Mouse (Mus musculus) lung, embryonic 16.5 days (tissue): ENCODE data around the gene Iffo1. TPM values are rescaled to one million over a fixed set of nuclear protein-coding genes. Genes with fewer than 3 reads are reported as not detected.
"Not testable (repeated sequence)": the region's sequence is repeated elsewhere in the genome, so short reads cannot be mapped to it uniquely, and the experiment has no call there.

Source experiments
- ATAC-seq: fragments of 200-750 bp; cut with Nextera tagmentation; 2 replicates; pipeline ENCODE4 v1.8.0; 2017; ENCODE audit warnings: low read depth, mild to moderate bottlenecking, moderate library complexity
- H3K27ac ChIP-seq: fragments of 300-500 bp; sonication (generic); 2 replicates; pipeline ENCODE4 v1.5.1; 2014; ENCODE audit warnings: mild to moderate bottlenecking, control low read depth, low read length
- H3K27me3 ChIP-seq: fragments of 300-500 bp; sonication (generic); 2 replicates; pipeline ENCODE4 v1.6.1; 2014; ENCODE audit warnings: low read depth, low read length, mixed read lengths; ENCODE audit not compliant: control insufficient read depth, insufficient read depth
- H3K36me3 ChIP-seq: fragments of 300-500 bp; sonication (generic); 2 replicates; pipeline ENCODE4 v1.6.1; 2014; ENCODE audit warnings: low read length; ENCODE audit not compliant: control insufficient read depth, insufficient read depth
- H3K4me1 ChIP-seq: fragments of 300-500 bp; sonication (generic); replicated peaks from 2 replicates; pipeline ENCODE4 v1.6.1; 2014; ENCODE audit warnings: low read length, mixed read lengths; ENCODE audit not compliant: control insufficient read depth, insufficient read depth
- H3K4me2 ChIP-seq: fragments of 300-500 bp; sonication (generic); 2 replicates; pipeline ENCODE4 v1.6.1; 2014; ENCODE audit warnings: low read depth, low read length, control low read depth
- H3K4me3 ChIP-seq: fragments of 300-500 bp; sonication (generic); 2 replicates; pipeline ENCODE4 v1.5.1; 2014; ENCODE audit warnings: mild to moderate bottlenecking, low read length, control low read depth
- H3K9ac ChIP-seq: fragments of 300-500 bp; sonication (generic); 2 replicates; pipeline ENCODE4 v1.6.1; 2014; ENCODE audit warnings: low read length, control low read depth
- H3K9me3 ChIP-seq: fragments of 300-500 bp; sonication (generic); 2 replicates; pipeline ENCODE4 v1.6.1; 2016; ENCODE audit warnings: low read length; ENCODE audit not compliant: control insufficient read depth
- WGBS: fragments of 180-500 bp; shearing (Covaris S2); extraction: QIAGEN DNeasy Blood & Tissue Kit; methylation state at CpG from one replicate; pipeline ENCODE4 v1.1.7; 2014; 5-methylcytosine and 5-hydroxymethylcytosine counted together
- polyA plus RNA-seq: library from polyadenylated mRNA; unstranded; fragments of >200 nt; fragmentation: Nextera tagmentation; extraction: Ambion mirVana; gene quantifications from 2 replicates; pipeline ENCODE4 v1.2.1, GENCODE M21; 2015

Gene Iffo1
- polyA plus RNA-seq, 1 experiment from 2014 or later: 5.5 TPM

GRCm38 (mm10) chr6:125156491-125156890 is 11.4 kb downstream of the Iffo1 start:
- H3K27ac ChIP-seq: no peak overlapping the region
- H3K27me3 ChIP-seq: no peaks in the 10 kb centered on the region
- no peak overlapping the region for H3K9ac ChIP-seq
- no peak overlapping the region for H3K4me3 ChIP-seq
- 81% methylated on average over 3 of the region's 3 CpGs for WGBS
- no peaks in the 10 kb centered on the region for H3K9me3 ChIP-seq
- peaks cover 23% of the 10 kb centered on the region for H3K36me3 ChIP-seq
- H3K4me2 ChIP-seq: no peak overlapping the region
- no peak for ATAC-seq
- H3K4me1 ChIP-seq: 0 out of 2 replicates have a peak, but pooled peaks cover 2% of the 10 kb centered on the region

GRCm38 (mm10) chr6:125156903-125157614 is 12.0 kb downstream of the Iffo1 start:
- Histone ChIP-seq H3K4me3 (no peak overlapping the region), H3K4me1 (0 out of 2 replicates have a peak, but pooled peaks cover 3% of the 10 kb centered on the region), H3K27me3 (no peaks in the 10 kb centered on the region), H3K9ac (no peak overlapping the region), H3K36me3 (peaks cover 25% of the 10 kb centered on the region), H3K4me2 (no peak overlapping the region), H3K9me3 (no peaks in the 10 kb centered on the region), H3K27ac (no peak overlapping the region)
- no peak for ATAC-seq
- WGBS: 53% methylated on average over 7 of the region's 7 CpGs

GRCm38 (mm10) chr6:125158944-125159492 is 14.0 kb downstream of the Iffo1 start:
- no peaks in the 10 kb centered on the region for H3K27me3 ChIP-seq
- no peak overlapping the region for H3K27ac ChIP-seq
- no peak overlapping the region for H3K9ac ChIP-seq
- no peak for ATAC-seq
- no peak overlapping the region for H3K4me2 ChIP-seq
- H3K9me3 ChIP-seq: no peaks in the 10 kb centered on the region
- no peak overlapping the region for H3K4me3 ChIP-seq
- H3K4me1 ChIP-seq: peaks cover 11% of the 10 kb centered on the region
- H3K36me3 ChIP-seq: peaks cover 25% of the 10 kb centered on the region
- 79% methylated on average over 15 of the region's 15 CpGs for WGBS

- Histone ChIP-seq H3K9ac (no peak overlapping the region; the same call in 1 of the 2 replicates), H3K4me1 (peaks cover 16% of the 10 kb centered on the region), H3K9me3 (no peaks in the 10 kb centered on the region), H3K4me3 (no peak overlapping the region), H3K4me2 (no peak overlapping the region), H3K27ac (peak overlapping the region; percentile 33; the same call in 1 of the 2 replicates), H3K27me3 (no peaks in the 10 kb centered on the region), H3K36me3 (peaks cover 25% of the 10 kb centered on the region)
- no peak for ATAC-seq
- WGBS: 81% methylated on average over 7 of the region's 7 CpGs
Measured at GRCm38 (mm10) chr6:125159773-125160557, 14.9 kb downstream of the Iffo1 start.

- peaks cover 25% of the 10 kb centered on the region for H3K36me3 ChIP-seq
- no peak overlapping the region for H3K4me2 ChIP-seq
- no peak overlapping the region for H3K4me3 ChIP-seq
- H3K4me1 ChIP-seq: peaks cover 16% of the 10 kb centered on the region
- no peaks in the 10 kb centered on the region for H3K9me3 ChIP-seq
- ATAC-seq: no peak
- peak overlapping the region; percentile 33; the same call in 1 of the 2 replicates for H3K27ac ChIP-seq
- no peaks in the 10 kb centered on the region for H3K27me3 ChIP-seq
- H3K9ac ChIP-seq: no peak overlapping the region; the same call in 1 of the 2 replicates
- WGBS: 51% methylated on average over 10 of the region's 10 CpGs
Measured at GRCm38 (mm10) chr6:125160558-125160853, 15.5 kb downstream of the Iffo1 start.

- H3K36me3 ChIP-seq: peaks cover 25% of the 10 kb centered on the region
Measured at GRCm38 (mm10) chr6:125160854-125161760, 16.1 kb downstream of the Iffo1 start.

GRCm38 (mm10) chr6:125161971-125162370 is 16.9 kb downstream of the Iffo1 start:
- not testable (repeated sequence) for H3K4me3 ChIP-seq
- peaks cover 25% of the 10 kb centered on the region for H3K4me1 ChIP-seq

More at GRCm38 (mm10) chr6:125160854-125161760, 16.1 kb downstream of the Iffo1 start:
- H3K4me3 ChIP-seq: no peak overlapping the region
- no peak for ATAC-seq
- H3K9me3 ChIP-seq: no peaks in the 10 kb centered on the region
- no peak overlapping the region for H3K4me2 ChIP-seq
- 22% methylated on average over 22 of the region's 22 CpGs for WGBS
- H3K27me3 ChIP-seq: no peaks in the 10 kb centered on the region
- peaks cover 17% of the 10 kb centered on the region for H3K4me1 ChIP-seq
- H3K9ac ChIP-seq: no peak overlapping the region
- peak overlapping the region; percentile 33 for H3K27ac ChIP-seq

GRCm38 (mm10) chr6:125162615-125163305 is 17.7 kb downstream of the Iffo1 start:
- Histone ChIP-seq H3K36me3 (peaks cover 26% of the 10 kb centered on the region), H3K4me1 (peaks cover 33% of the 10 kb centered on the region)
- H3K4me3 ChIP-seq, H3K9ac ChIP-seq, H3K27me3 ChIP-seq, ATAC-seq, H3K9me3 ChIP-seq, H3K27ac ChIP-seq, H3K4me2 ChIP-seq: not testable (repeated sequence)
- 68% methylated on average over 9 of the region's 16 CpGs for WGBS

More at GRCm38 (mm10) chr6:125161971-125162370, 16.9 kb downstream of the Iffo1 start:
- H3K27me3 ChIP-seq, H3K9ac ChIP-seq, ATAC-seq, H3K9me3 ChIP-seq, H3K27ac ChIP-seq, H3K4me2 ChIP-seq: not testable (repeated sequence)
- 4% methylated on average over 3 of the region's 5 CpGs for WGBS
- peaks cover 25% of the 10 kb centered on the region for H3K36me3 ChIP-seq
